ENCODE assay signal across 9 mouse cellular contexts in the genomic region with DNA sequence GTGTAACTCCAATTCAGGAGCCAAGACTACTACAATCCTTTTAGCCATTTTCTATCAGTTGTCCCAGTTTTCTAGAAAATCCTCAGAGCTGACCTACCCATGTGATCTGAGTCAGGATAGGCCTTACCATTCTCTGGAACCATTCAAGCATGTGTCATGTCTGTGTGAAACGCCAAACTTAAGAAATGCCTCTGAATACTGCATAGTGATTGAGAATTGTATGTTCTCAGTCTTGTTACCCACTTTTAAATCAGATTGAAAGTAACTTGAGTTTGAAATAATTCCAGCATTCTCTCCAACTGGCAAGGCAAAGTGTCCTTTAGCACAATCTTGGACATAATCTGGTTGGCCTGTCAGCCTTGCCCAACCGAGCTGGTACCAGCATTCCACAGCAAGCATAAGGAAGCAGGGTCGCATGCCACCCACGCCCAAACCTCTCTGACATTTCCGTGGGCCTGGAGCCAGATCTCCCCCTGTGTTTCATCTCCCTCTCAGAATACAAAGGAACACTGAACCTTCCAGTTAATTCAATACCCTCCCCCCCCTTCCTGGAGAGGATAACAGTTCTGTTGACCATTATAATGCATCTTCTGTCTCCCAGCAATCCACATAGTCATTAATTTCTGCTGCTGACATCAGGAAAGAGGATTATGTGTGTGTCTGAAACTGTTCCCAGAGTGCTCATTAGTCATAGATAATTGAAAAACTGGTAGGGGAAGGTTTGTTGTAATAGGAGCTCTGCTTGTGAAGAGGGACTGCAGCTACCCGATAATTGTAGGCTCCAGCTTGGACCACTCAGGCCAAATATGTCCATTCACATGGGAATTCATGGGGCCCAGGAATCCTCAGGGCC.
DNase-seq lines count a peak whose midpoint lies in the region; ATAC-seq lines count a peak whose summit lies in the region.
"Had no signal": no experiment of that assay in that cellular context is flagged by ENCODE, and none has a peak within 500 bp of the region (broad histone marks: within the 10 kb centered on the region; RNA-seq: fewer than 3 reads in every experiment).

No protein-coding gene starts in this region.

- H3K9ac ChIP-seq in forebrain, embryonic 13.5 days = no peak overlapping the region
- no peak overlapping the region for H3K9ac ChIP-seq in kidney, embryonic 15.5 days
- no peak overlapping the region for H3K9ac ChIP-seq in midbrain, embryonic 15.5 days
- H3K9ac ChIP-seq: limb, embryonic 15.5 days had no signal

- peak; percentile 46 to 60 for DNase-seq in cerebellum, postnatal 10 days
- DNase-seq in cerebellum, adult 9-10 months = no peak
- peak; percentile 69 for DNase-seq in MN1 (ENCODE audit: low spot score)
- DNase-seq in left cerebral cortex, postnatal 14 days (ENCODE audit: low spot score in 2 of 2) = no peak
- no peak for DNase-seq in yolk sac, embryonic 10.5 days (ENCODE audit: low spot score)

- H3K4me2 ChIP-seq in forebrain, embryonic 13.5 days = no peak overlapping the region
- H3K4me2 ChIP-seq in kidney, embryonic 15.5 days = no peak overlapping the region
- no peak overlapping the region for H3K4me2 ChIP-seq in midbrain, embryonic 15.5 days
- H3K4me2 ChIP-seq: limb, embryonic 15.5 days had no signal

- no peak overlapping the region for H3K4me3 ChIP-seq in forebrain, embryonic 13.5 days
- H3K4me3 ChIP-seq in kidney, embryonic 15.5 days (replicated peaks) = no peak overlapping the region
- no peak overlapping the region for H3K4me3 ChIP-seq in midbrain, embryonic 15.5 days
- H3K4me3 ChIP-seq: limb, embryonic 15.5 days had no signal

- intact Hi-C loops in left cerebral cortex, postnatal 14 days (cut with DNase I) = no loop called here

- 10% methylated on average over 6 of the region's 6 CpGs for WGBS in forebrain, embryonic 13.5 days
- 16% methylated on average over 6 of the region's 6 CpGs for WGBS in kidney, embryonic 15.5 days
- 23% methylated on average over 6 of the region's 6 CpGs for WGBS in midbrain, embryonic 15.5 days

- H3K9me3 ChIP-seq in forebrain, embryonic 13.5 days (replicated peaks) = no peaks in the 10 kb centered on the region
- no peaks in the 10 kb centered on the region for H3K9me3 ChIP-seq in kidney, embryonic 15.5 days (replicated peaks)
- H3K9me3 ChIP-seq in midbrain, embryonic 15.5 days = no peaks in the 10 kb centered on the region
- H3K9me3 ChIP-seq: limb, embryonic 15.5 days had no signal

- peaks cover 24% of the 10 kb centered on the region for H3K4me1 ChIP-seq in forebrain, embryonic 13.5 days
- peaks cover 33% of the 10 kb centered on the region for H3K4me1 ChIP-seq in kidney, embryonic 15.5 days
- peaks cover 18% of the 10 kb centered on the region; the same call in 1 of the 2 replicates for H3K4me1 ChIP-seq in midbrain, embryonic 15.5 days

- peak overlapping the region; percentile 66 for H3K27ac ChIP-seq in forebrain, embryonic 13.5 days
- peak overlapping the region; percentile 59 for H3K27ac ChIP-seq in kidney, embryonic 15.5 days
- H3K27ac ChIP-seq in midbrain, embryonic 15.5 days = peak overlapping the region; percentile 40; the same call in 1 of the 2 replicates
- H3K27ac ChIP-seq: limb, embryonic 15.5 days had no signal

- H3K27me3 ChIP-seq in forebrain, embryonic 13.5 days = no peaks in the 10 kb centered on the region
- no peaks in the 10 kb centered on the region for H3K27me3 ChIP-seq in kidney, embryonic 15.5 days
- no peaks in the 10 kb centered on the region for H3K27me3 ChIP-seq in midbrain, embryonic 15.5 days (replicated peaks)
- H3K27me3 ChIP-seq: limb, embryonic 15.5 days had no signal

- H3K36me3 ChIP-seq in forebrain, embryonic 13.5 days (ENCODE audit: poor library complexity, severe bottlenecking) = no peaks in the 10 kb centered on the region
- H3K36me3 ChIP-seq in kidney, embryonic 15.5 days = no peaks in the 10 kb centered on the region
- no peaks in the 10 kb centered on the region for H3K36me3 ChIP-seq in midbrain, embryonic 15.5 days (replicated peaks)
- H3K36me3 ChIP-seq: limb, embryonic 15.5 days had no signal

- ATAC-seq in forebrain, embryonic 13.5 days = peak; percentile 87
- ATAC-seq in kidney, embryonic 15.5 days (replicated peaks; ENCODE audit: low FRiP score) = peak; percentile 59
- peak; percentile 78 for ATAC-seq in midbrain, embryonic 15.5 days (replicated peaks)

Comparison
In these comparisons a context has a peak if more than half of its experiments do, and no peak if none do; other contexts are left out.
1. DNase-seq: peak in cerebellum, postnatal 10 days (2 of 2) and MN1 (single experiment); none in cerebellum, adult 9-10 months (single experiment), left cerebral cortex, postnatal 14 days (0 of 2) and yolk sac, embryonic 10.5 days (single experiment).
2. Peak in every context shown above with its lines, with median percentiles within 50 percentile points of each other: ATAC-seq and H3K27ac ChIP-seq.